Mouse (Mus musculus) brain, embryonic 14.5 days (tissue): Measurements from ENCODE around the gene Rnf157.

ENCODE experiments used
- CTCF ChIP-seq: fragments of 200-500 bp; IDR thresholded peaks from 2 replicates; pipeline ENCODE4 v1.5.1; 2012; ENCODE audit warnings: inconsistent platforms, mild to moderate bottlenecking, moderate library complexity, borderline replicate concordance; ENCODE audit not compliant: insufficient read depth, insufficient read length; ENCODE audit errors: extremely low read depth
- POLR2A ChIP-seq: fragments of 200-500 bp; IDR thresholded peaks from 2 replicates; pipeline ENCODE4 v1.6.1; 2012; ENCODE audit warnings: mild to moderate bottlenecking, inconsistent platforms, borderline replicate concordance; ENCODE audit not compliant: poor library complexity, insufficient read depth, insufficient read length, severe bottlenecking; ENCODE audit errors: extremely low read depth

DNA sequence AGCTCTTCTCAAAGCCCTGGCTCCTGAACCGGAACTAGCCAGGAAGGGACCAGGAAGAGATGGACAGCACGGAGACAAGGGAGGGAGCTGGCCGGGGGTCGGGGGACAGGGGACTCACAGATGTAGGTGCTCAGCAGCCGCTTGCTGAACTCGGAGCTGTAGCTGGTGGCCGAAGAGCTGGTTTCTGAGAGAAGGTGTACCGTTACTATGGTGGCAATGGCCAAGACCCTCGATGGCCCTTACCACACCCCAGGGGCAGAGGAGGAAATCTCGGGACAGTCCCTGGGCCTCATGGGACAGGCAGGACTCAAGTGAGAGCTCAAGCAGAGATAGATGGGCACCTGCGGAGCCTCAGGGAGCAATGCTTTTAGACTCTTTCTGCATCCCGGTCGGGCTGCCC is 120.4 kb downstream of the Rnf157 start:
- TF ChIP-seq POLR2A = no peak
- no peak for TF ChIP-seq CTCF
